Mouse (Mus musculus) E14TG2a.4 (cell line): Measurements from ENCODE around the gene Ptgs2.

Experiments
- CTCF ChIP-seq: conservative IDR thresholded peaks from 2 replicates; pipeline ENCODE4 v1.5.1; 2014; ENCODE audit warnings: low read length
- POU5F1 ChIP-seq: IDR thresholded peaks from 2 replicates; pipeline ENCODE4 v1.6.1; 2014; ENCODE audit warnings: low read length, borderline replicate concordance

GRCm38 (mm10) chr1:150115352-150115751, 15.5 kb downstream of the Ptgs2 start:
- TF ChIP-seq CTCF (no peak), POU5F1 (no peak)
